Mouse (Mus musculus) thymus, adult 2 months (tissue): ENCODE results near the gene Trip11. TPM values are rescaled to one million over a fixed set of nuclear protein-coding genes. Genes with fewer than 3 reads are reported as not detected.

Source experiments
- DNase-seq: peaks from one replicate; pipeline ENCODE4 v3.0.0; 2021
- H3K27ac ChIP-seq: fragments of 200-500 bp; 2 replicates; pipeline ENCODE4 v1.5.1; 2012; ENCODE audit warnings: low read length, control low read depth; ENCODE audit not compliant: control insufficient read depth, insufficient read depth
- H3K27me3 ChIP-seq: fragments of 200-500 bp; 2 replicates; pipeline ENCODE4 v1.6.1; 2012; ENCODE audit warnings: mild to moderate bottlenecking, low read length, moderate library complexity, mixed read lengths; ENCODE audit not compliant: control insufficient read depth, insufficient read depth
- H3K36me3 ChIP-seq: fragments of 200-500 bp; 2 replicates; pipeline ENCODE4 v1.6.1; 2012; ENCODE audit warnings: mild to moderate bottlenecking, low read length, moderate library complexity; ENCODE audit not compliant: control insufficient read depth, insufficient read depth
- H3K4me1 ChIP-seq: fragments of 200-500 bp; replicated peaks from 2 replicates; pipeline ENCODE4 v1.6.1; 2012; ENCODE audit warnings: low read length; ENCODE audit not compliant: control insufficient read depth, insufficient read depth
- H3K4me3 ChIP-seq: fragments of 200-500 bp; 2 replicates; pipeline ENCODE4 v1.5.1; 2012; ENCODE audit warnings: mild to moderate bottlenecking, low read length, control low read depth, moderate library complexity; ENCODE audit not compliant: control insufficient read depth, insufficient read depth
- CTCF ChIP-seq: fragments of 200-500 bp; IDR thresholded peaks from 2 replicates; pipeline ENCODE4 v1.5.1; 2012; ENCODE audit warnings: mild to moderate bottlenecking, control low read depth, low read length, moderate library complexity, borderline replicate concordance; ENCODE audit not compliant: control insufficient read depth, poor library complexity, insufficient read depth; ENCODE audit errors: extremely low read depth
- POLR2A ChIP-seq: fragments of 200-500 bp; IDR thresholded peaks from 2 replicates; pipeline ENCODE4 v1.6.1; 2012; ENCODE audit warnings: mild to moderate bottlenecking, low read length, control low read depth, moderate library complexity; ENCODE audit not compliant: control insufficient read depth, poor library complexity, insufficient read depth; ENCODE audit errors: extremely low read depth
- WGBS: fragments of 180-500 bp; shearing (Covaris S2); methylation state at CpG from one replicate; pipeline ENCODE4 v1.1.7; 2018; 5-methylcytosine and 5-hydroxymethylcytosine counted together
- polyA plus RNA-seq: library from polyadenylated mRNA; depleted of rRNA; stranded (reverse); fragments of >200 nt; gene quantifications from 2 replicates; pipeline ENCODE4 v1.2.3, GENCODE M21; 2012

Gene Trip11
- polyA plus RNA-seq, 1 experiment, result 6.4 TPM

- H3K4me1 ChIP-seq, result no peaks in the 10 kb centered on the region
- no peak for DNase-seq
- WGBS, result 95% methylated on average over 3 of the region's 3 CpGs
These were observed 23.7 kb downstream of the Trip11 start for GRCm38 (mm10) chr12:101889351-101889750.

GRCm38 (mm10) chr12:101888312-101888711 lies 24.8 kb downstream of the Trip11 start:
- Histone ChIP-seq H3K4me1 (no peaks in the 10 kb centered on the region), H3K36me3 (peaks cover 63% of the 10 kb centered on the region), H3K27ac (no peak overlapping the region), H3K4me3 (no peak overlapping the region), H3K27me3 (no peaks in the 10 kb centered on the region)
- no peak for TF ChIP-seq POLR2A
- no peak for TF ChIP-seq CTCF
- no peak for DNase-seq
- 100% methylated on average over 2 of the region's 2 CpGs for WGBS

More at GRCm38 (mm10) chr12:101889351-101889750, 23.7 kb downstream of the Trip11 start:
- TF ChIP-seq CTCF (no peak), POLR2A (no peak)
- H3K36me3 ChIP-seq, result peaks cover 61% of the 10 kb centered on the region
- H3K4me3 ChIP-seq, result no peak overlapping the region
- H3K27ac ChIP-seq, result no peak overlapping the region
- no peaks in the 10 kb centered on the region for H3K27me3 ChIP-seq

- WGBS, result 97% methylated on average over 7 of the region's 7 CpGs
- no peak for TF ChIP-seq CTCF
- TF ChIP-seq POLR2A, result no peak
- Histone ChIP-seq H3K36me3 (peaks cover 53% of the 10 kb centered on the region), H3K27ac (no peak overlapping the region), H3K4me1 (no peaks in the 10 kb centered on the region), H3K4me3 (no peak overlapping the region), H3K27me3 (no peaks in the 10 kb centered on the region)
- DNase-seq, result no peak
These were observed 28.1 kb downstream of the Trip11 start for GRCm38 (mm10) chr12:101884926-101885325.

GRCm38 (mm10) chr12:101876374-101876773 lies 36.7 kb downstream of the Trip11 start:
- TF ChIP-seq POLR2A (no peak), CTCF (no peak)
- no peak overlapping the region for H3K4me3 ChIP-seq
- H3K27ac ChIP-seq, result no peak overlapping the region
- H3K4me1 ChIP-seq, result no peaks in the 10 kb centered on the region
- H3K36me3 ChIP-seq, result peaks cover 46% of the 10 kb centered on the region
- WGBS, result 94% methylated on average over 2 of the region's 2 CpGs
- DNase-seq, result no peak
- H3K27me3 ChIP-seq, result no peaks in the 10 kb centered on the region

GRCm38 (mm10) chr12:101875107-101875506 lies 38.0 kb downstream of the Trip11 start:
- no peak overlapping the region for H3K4me3 ChIP-seq
- TF ChIP-seq POLR2A (no peak), CTCF (no peak)
- H3K36me3 ChIP-seq, result peaks cover 46% of the 10 kb centered on the region
- H3K27me3 ChIP-seq, result no peaks in the 10 kb centered on the region
- no peaks in the 10 kb centered on the region for H3K4me1 ChIP-seq
- no peak overlapping the region for H3K27ac ChIP-seq
- WGBS, result 88% methylated on average over 1 of the region's 1 CpGs
- DNase-seq, result no peak

GRCm38 (mm10) chr12:101862286-101862964 lies 50.6 kb downstream of the Trip11 start:
- DNase-seq, result no peak
- Histone ChIP-seq H3K36me3 (peaks cover 19% of the 10 kb centered on the region; the same call in 1 of the 2 replicates), H3K27me3 (no peaks in the 10 kb centered on the region), H3K4me1 (no peaks in the 10 kb centered on the region), H3K4me3 (no peak overlapping the region), H3K27ac (no peak overlapping the region)
- WGBS, result 92% methylated on average over 10 of the region's 10 CpGs
- TF ChIP-seq CTCF, result no peak
- no peak for TF ChIP-seq POLR2A
